Mouse (Mus musculus): Measurements from ENCODE around the gene Elf1. TPM values are rescaled to one million over a fixed set of nuclear protein-coding genes. Genes with fewer than 3 reads are reported as not detected.

The Elf1 gene
- polyA plus RNA-seq, 1 experiment from 2014 or later, result 21.0 TPM

DNA sequence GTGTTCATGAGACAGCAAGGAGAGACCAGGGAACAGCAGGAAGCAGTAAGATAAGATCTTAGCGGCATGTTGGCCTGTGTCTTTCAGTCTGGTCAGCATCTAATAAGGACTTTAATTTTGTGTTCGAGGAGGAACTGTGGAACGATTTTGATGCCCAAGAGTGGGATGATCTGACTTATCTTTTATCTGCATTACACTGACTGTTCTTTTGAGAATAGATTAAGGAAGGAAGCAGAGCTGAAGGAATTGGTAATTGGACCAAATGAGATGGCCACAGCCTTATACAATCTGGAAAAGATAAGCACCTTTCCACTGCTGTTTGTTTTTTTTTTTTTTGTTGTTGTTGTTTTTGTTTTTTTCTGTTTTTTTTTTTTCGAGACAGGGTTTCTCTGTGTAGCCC lies 19.8 kb downstream of the Elf1 start:
- TF ChIP-seq EP300 (IDR thresholded peaks at IDR 0.05) (no peak), CTCF (IDR thresholded peaks at IDR 0.05) (no peak)
- H3K36me3 ChIP-seq (ENCODE audit: insufficient read depth, low read length), result no peaks in the 10 kb centered on the region
- no peak for ATAC-seq
- DNase-seq (ENCODE audit: low spot score), result no peak
- H3K4me2 ChIP-seq (replicated peaks; ENCODE audit: low read depth, low read length), result no peak overlapping the region
- WGBS, result 74% methylated on average over 4 of the region's 4 CpGs
- no peak overlapping the region for H3K27ac ChIP-seq (ENCODE audit: low read length)
- H3K4me3 ChIP-seq (ENCODE audit: low read depth, low read length), result no peak overlapping the region
- no peaks in the 10 kb centered on the region for H3K27me3 ChIP-seq (replicated peaks; ENCODE audit: insufficient read depth, low read length)
- no peak overlapping the region for H3K9ac ChIP-seq (replicated peaks; ENCODE audit: low read depth)
- peaks cover 9% of the 10 kb centered on the region; the same call in 1 of the 2 replicates for H3K4me1 ChIP-seq (ENCODE audit: insufficient read depth, low read depth, low read length)
- H3K9me3 ChIP-seq (ENCODE audit: low read length), result no peaks in the 10 kb centered on the region

- H3K27ac ChIP-seq (ENCODE audit: low read length), result peak overlapping the region; percentile 82
- no peak overlapping the region for H3K4me3 ChIP-seq (ENCODE audit: low read depth, low read length)
- H3K4me2 ChIP-seq (replicated peaks; ENCODE audit: low read depth, low read length), result no peak overlapping the region
- peak; percentile 51 for DNase-seq (ENCODE audit: low spot score)
- ATAC-seq, result peak; percentile 44
- 28% methylated on average over 5 of the region's 5 CpGs for WGBS
- peaks cover 9% of the 10 kb centered on the region; the same call in 1 of the 2 replicates for H3K4me1 ChIP-seq (ENCODE audit: insufficient read depth, low read depth, low read length)
- no peaks in the 10 kb centered on the region for H3K27me3 ChIP-seq (replicated peaks; ENCODE audit: insufficient read depth, low read length)
- no peak overlapping the region for H3K9ac ChIP-seq (replicated peaks; ENCODE audit: low read depth)
- TF ChIP-seq CTCF (IDR thresholded peaks at IDR 0.05) (no peak), EP300 (IDR thresholded peaks at IDR 0.05) (no peak)
- H3K36me3 ChIP-seq (ENCODE audit: insufficient read depth, low read length), result no peaks in the 10 kb centered on the region
- no peaks in the 10 kb centered on the region for H3K9me3 ChIP-seq (ENCODE audit: low read length)
Measured at GRCm38 (mm10) chr14:79503371-79504075, 22.5 kb downstream of the Elf1 start.

DNA sequence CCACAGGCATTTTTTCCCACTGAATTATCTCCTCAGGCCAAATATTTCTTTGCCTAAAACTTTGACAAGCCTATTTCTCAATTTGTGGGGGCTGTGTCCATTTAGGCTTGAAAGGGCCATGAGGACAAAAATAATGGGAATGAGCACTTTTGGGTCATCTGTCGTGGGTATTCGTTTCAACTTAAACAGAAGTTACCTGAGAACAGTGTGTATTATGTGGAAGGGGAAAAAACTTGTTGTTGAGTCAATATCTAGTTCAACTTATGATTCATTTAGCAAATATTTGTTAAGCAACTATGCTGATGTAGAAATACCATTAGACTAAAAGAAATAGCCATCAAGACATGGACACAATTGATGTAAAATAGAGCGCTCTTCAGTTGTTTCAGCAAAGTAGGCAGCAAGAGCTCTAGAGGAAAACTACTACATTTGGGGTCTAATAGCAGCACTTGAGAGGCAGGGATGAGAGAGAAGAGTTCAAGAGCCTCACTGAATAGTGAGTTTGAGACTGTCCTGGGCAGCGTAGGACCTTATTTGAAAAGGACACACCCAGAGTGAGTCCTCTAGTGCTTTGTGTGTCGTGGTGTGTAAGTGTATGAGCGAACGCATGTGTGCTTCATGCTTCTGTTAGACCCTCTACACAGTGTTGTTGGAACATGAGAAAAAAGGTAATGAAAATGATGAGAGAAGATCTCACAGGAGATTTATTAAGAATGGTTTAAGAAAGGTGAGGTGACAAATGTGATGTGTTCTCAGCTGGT lies 23.4 kb downstream of the Elf1 start:
- H3K9ac ChIP-seq (replicated peaks; ENCODE audit: low read depth), result no peak overlapping the region
- DNase-seq (ENCODE audit: low spot score), result peak; percentile 83
- no peak overlapping the region for H3K4me3 ChIP-seq (ENCODE audit: low read depth, low read length)
- no peak overlapping the region for H3K4me2 ChIP-seq (replicated peaks; ENCODE audit: low read depth, low read length)
- WGBS, result 68% methylated on average over 7 of the region's 7 CpGs
- H3K27me3 ChIP-seq (replicated peaks; ENCODE audit: insufficient read depth, low read length), result no peaks in the 10 kb centered on the region
- no peaks in the 10 kb centered on the region for H3K9me3 ChIP-seq (ENCODE audit: low read length)
- H3K4me1 ChIP-seq (ENCODE audit: insufficient read depth, low read depth, low read length), result peaks cover 9% of the 10 kb centered on the region; the same call in 1 of the 2 replicates
- ATAC-seq, result peak; percentile 70
- TF ChIP-seq CTCF (IDR thresholded peaks at IDR 0.05), result no peak
- TF ChIP-seq EP300 (IDR thresholded peaks at IDR 0.05), result peak; percentile 80
- H3K27ac ChIP-seq (ENCODE audit: low read length), result peak overlapping the region; percentile 82
- no peaks in the 10 kb centered on the region for H3K36me3 ChIP-seq (ENCODE audit: insufficient read depth, low read length)

DNA sequence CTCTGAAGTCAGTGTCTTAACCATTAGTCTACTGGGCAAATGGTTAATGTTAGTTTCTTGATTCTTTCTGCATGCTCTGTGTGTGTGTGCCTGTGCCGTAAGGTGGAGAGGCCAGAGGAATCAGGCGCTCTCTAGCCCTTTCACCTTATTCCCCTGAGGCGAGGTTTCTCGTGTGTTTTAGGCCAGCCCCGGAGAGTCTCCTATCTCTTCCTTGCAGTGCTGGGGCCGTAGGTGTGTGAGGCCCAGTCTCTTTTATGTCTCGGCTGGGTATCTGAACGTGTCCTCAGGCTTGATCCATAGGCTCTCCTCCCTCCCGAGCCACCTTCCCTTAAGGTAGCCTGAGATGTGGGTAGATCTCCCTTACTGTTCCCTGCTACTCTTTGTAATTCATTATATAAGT lies 25.2 kb downstream of the Elf1 start:
- Histone ChIP-seq H3K36me3 (ENCODE audit: insufficient read depth, low read length) (no peaks in the 10 kb centered on the region), H3K4me3 (ENCODE audit: low read depth, low read length) (no peak overlapping the region), H3K27ac (ENCODE audit: low read length) (no peak overlapping the region), H3K27me3 (replicated peaks; ENCODE audit: insufficient read depth, low read length) (no peaks in the 10 kb centered on the region), H3K4me2 (replicated peaks; ENCODE audit: low read depth, low read length) (no peak overlapping the region), H3K9ac (replicated peaks; ENCODE audit: low read depth) (no peak overlapping the region), H3K9me3 (ENCODE audit: low read length) (no peaks in the 10 kb centered on the region), H3K4me1 (ENCODE audit: insufficient read depth, low read depth, low read length) (peaks cover 12% of the 10 kb centered on the region; the same call in 1 of the 2 replicates)
- DNase-seq (ENCODE audit: low spot score) (no peak), ATAC-seq (no peak)
- 69% methylated on average over 9 of the region's 9 CpGs for WGBS
- no peak for TF ChIP-seq EP300 (IDR thresholded peaks at IDR 0.05)
- no peak for TF ChIP-seq CTCF (IDR thresholded peaks at IDR 0.05)

- H3K4me1 ChIP-seq (ENCODE audit: insufficient read depth, low read depth, low read length), result peaks cover 14% of the 10 kb centered on the region; the same call in 1 of the 2 replicates
- no peak for DNase-seq (ENCODE audit: low spot score)
- H3K27me3 ChIP-seq (replicated peaks; ENCODE audit: insufficient read depth, low read length), result no peaks in the 10 kb centered on the region
- 0 out of 2 replicates have a peak overlapping the region, but pooled peaks have one; percentile 1 for H3K27ac ChIP-seq (ENCODE audit: low read length)
- no peak overlapping the region for H3K9ac ChIP-seq (replicated peaks; ENCODE audit: low read depth)
- H3K9me3 ChIP-seq (ENCODE audit: low read length), result no peaks in the 10 kb centered on the region
- H3K36me3 ChIP-seq (ENCODE audit: insufficient read depth, low read length), result no peaks in the 10 kb centered on the region
- WGBS, result 83% methylated on average over 1 of the region's 1 CpGs
- no peak for ATAC-seq
- H3K4me3 ChIP-seq (ENCODE audit: low read depth, low read length), result no peak overlapping the region
- TF ChIP-seq CTCF (IDR thresholded peaks at IDR 0.05) (no peak), EP300 (IDR thresholded peaks at IDR 0.05) (no peak)
- H3K4me2 ChIP-seq (replicated peaks; ENCODE audit: low read depth, low read length), result no peak overlapping the region
Measured at GRCm38 (mm10) chr14:79507846-79508245, 26.9 kb downstream of the Elf1 start.

DNA sequence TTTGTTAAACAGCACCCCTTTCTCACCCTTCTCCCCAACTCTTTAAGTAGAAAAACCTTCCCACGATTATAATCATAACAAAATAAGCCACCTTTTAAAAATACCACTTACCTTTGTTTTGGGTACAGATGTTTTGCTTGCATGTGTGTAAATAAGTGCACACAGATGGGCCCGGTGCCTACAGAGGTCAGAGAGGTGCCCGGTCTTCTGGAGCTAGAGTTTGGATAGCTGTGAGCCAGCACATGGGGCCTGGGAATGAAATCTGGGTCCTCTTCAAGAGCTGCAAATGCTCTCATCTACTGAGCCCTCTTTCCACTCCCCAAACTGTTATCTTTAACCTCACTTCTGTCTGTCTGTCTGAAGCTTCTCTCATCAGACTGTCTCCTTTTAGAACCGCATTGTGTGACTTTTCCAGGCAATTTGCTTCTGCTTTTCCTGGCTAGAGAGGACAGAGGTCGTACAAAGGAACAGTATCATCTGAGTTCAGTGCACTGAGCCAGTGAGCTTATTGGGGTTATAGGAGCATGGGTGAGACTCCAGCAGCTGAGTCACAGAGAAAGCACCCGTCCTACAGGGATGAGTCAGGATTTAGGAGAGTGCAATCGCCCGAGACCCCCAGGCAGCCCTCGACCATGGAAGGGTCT lies 27.8 kb downstream of the Elf1 start:
- DNase-seq (ENCODE audit: low spot score), result no peak
- no peak for ATAC-seq
- Histone ChIP-seq H3K9ac (replicated peaks; ENCODE audit: low read depth) (no peak overlapping the region), H3K36me3 (ENCODE audit: insufficient read depth, low read length) (no peaks in the 10 kb centered on the region), H3K4me3 (ENCODE audit: low read depth, low read length) (no peak overlapping the region), H3K4me1 (ENCODE audit: insufficient read depth, low read depth, low read length) (peaks cover 9% of the 10 kb centered on the region; the same call in 1 of the 2 replicates), H3K9me3 (ENCODE audit: low read length) (no peaks in the 10 kb centered on the region), H3K27me3 (replicated peaks; ENCODE audit: insufficient read depth, low read length) (no peaks in the 10 kb centered on the region), H3K4me2 (replicated peaks; ENCODE audit: low read depth, low read length) (no peak overlapping the region), H3K27ac (ENCODE audit: low read length) (no peak overlapping the region)
- no peak for TF ChIP-seq CTCF (IDR thresholded peaks at IDR 0.05)
- no peak for TF ChIP-seq EP300 (IDR thresholded peaks at IDR 0.05)
- 89% methylated on average over 9 of the region's 9 CpGs for WGBS

Measured in lung, postnatal 0 days (tissue).